Mouse (Mus musculus) adrenal gland, postnatal 36 days (tissue): Measurements from ENCODE around the gene Olfr1412. TPM values are rescaled to one million over a fixed set of nuclear protein-coding genes. Genes with fewer than 3 reads are reported as not detected.

ENCODE experiments used
- DNase-seq, 2 experiments: peaks; one replicate each; pipeline ENCODE4 v3.0.0; 2021; ENCODE audit warnings: mixed read lengths in 1 of 2
- long read RNA-seq, 2 experiments: library from polyadenylated mRNA; stranded (forward); transcript quantifications; one replicate each; pipeline ENCODE4 v2.0.0; 2021; ENCODE audit warnings: borderline sequencing depth in 2 of 2
- total RNA-seq, 2 experiments: library from RNA; stranded (reverse); gene quantifications; 2 replicates each; pipeline ENCODE4 v1.2.3; 2021

Gene Olfr1412
- total RNA-seq: not detected
- long read RNA-seq, experiment 1: 0 reads
- long read RNA-seq, experiment 2: 0 reads

- DNase-seq: no peak
Measured at GRCm38 (mm10) chr1:92585479-92585878, at the start of gene Olfr1412. Olfr1412 (plus strand) TSS chr1:92585779.

DNA sequence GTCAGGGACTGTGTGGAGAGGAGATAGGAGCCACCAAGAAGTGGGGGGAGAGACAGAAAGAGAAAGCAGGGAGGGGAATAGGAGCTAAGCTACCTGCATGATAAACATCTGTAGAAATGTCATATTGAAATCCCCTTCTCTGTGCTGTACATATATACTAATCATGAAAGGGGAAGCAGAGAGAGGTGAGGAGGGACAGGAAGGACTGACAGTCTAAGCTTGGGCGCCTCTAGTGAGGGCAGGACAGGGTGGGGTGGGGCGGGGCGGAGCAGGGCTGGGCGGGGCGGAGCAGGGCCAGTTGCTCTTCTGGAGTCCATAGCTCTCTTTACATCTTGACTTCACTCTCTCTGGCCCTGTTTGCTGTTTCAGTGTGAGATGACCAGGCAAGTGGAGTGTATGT is 48.6 kb upstream of the Olfr1412 start:
- no peak for DNase-seq

- DNase-seq: no peak
Measured at GRCm38 (mm10) chr1:92539071-92539470, 46.5 kb upstream of the Olfr1412 start.

GRCm38 (mm10) chr1:92545929-92546328 is 39.6 kb upstream of the Olfr1412 start:
- DNase-seq: peak; percentile 13 to 22

- no peak for DNase-seq
Measured at GRCm38 (mm10) chr1:92571022-92571421, 14.6 kb upstream of the Olfr1412 start, which contains the start of gene Olfr1413. Olfr1413 (plus strand) TSS chr1:92571322.

- no peak for DNase-seq
Measured at GRCm38 (mm10) chr1:92594111-92594510, 8.5 kb downstream of the Olfr1412 start, which contains the start of gene Olfr1411. Olfr1411 (plus strand) TSS chr1:92594411.

GRCm38 (mm10) chr1:92596019-92596418 is 10.4 kb downstream of the Olfr1412 start:
- no peak for DNase-seq

- DNase-seq: no peak
Measured at GRCm38 (mm10) chr1:92605482-92605881, 19.9 kb downstream of the Olfr1412 start, which contains the start of gene Olfr1410. Olfr1410 (plus strand) TSS chr1:92605782.

- DNase-seq: no peak
Measured at GRCm38 (mm10) chr1:92607711-92608110, 22.1 kb downstream of the Olfr1412 start.

GRCm38 (mm10) chr1:92611008-92611407 is 25.4 kb downstream of the Olfr1412 start:
- DNase-seq: peak; percentile 38 to 59

GRCm38 (mm10) chr1:92613175-92613574 is 27.6 kb downstream of the Olfr1412 start:
- no peak for DNase-seq

- no peak for DNase-seq
Measured at GRCm38 (mm10) chr1:92614516-92614915, 28.9 kb downstream of the Olfr1412 start.

GRCm38 (mm10) chr1:92616046-92616445 is 30.5 kb downstream of the Olfr1412 start:
- no peak for DNase-seq

DNA sequence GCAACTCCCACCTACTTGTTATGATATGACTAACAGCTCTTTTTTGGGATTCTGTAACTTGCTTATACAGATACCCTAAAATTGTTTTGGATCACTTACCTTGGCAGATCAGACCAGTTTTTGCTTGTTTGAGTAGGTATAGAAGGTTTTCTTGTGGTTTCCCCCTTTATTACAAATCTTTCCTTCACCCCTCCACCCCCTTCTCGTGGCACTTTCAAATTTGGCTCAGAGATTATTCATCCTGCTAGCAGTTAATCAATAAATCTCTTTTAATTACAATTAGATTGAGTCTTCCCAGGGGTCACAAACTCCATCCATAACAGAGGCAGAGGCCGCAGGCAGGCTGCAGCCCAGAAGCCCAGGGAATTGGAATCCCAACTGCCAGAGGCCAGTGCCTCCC is 31.9 kb downstream of the Olfr1412 start, which contains the start of gene Olfr12:
Olfr12 (plus strand) TSS at position 301 of the 400 bp plus-strand sequence.
- no peak for DNase-seq

- DNase-seq: peak; percentile 89 to 93
Measured at GRCm38 (mm10) chr1:92618360-92618759, 32.8 kb downstream of the Olfr1412 start.

DNA sequence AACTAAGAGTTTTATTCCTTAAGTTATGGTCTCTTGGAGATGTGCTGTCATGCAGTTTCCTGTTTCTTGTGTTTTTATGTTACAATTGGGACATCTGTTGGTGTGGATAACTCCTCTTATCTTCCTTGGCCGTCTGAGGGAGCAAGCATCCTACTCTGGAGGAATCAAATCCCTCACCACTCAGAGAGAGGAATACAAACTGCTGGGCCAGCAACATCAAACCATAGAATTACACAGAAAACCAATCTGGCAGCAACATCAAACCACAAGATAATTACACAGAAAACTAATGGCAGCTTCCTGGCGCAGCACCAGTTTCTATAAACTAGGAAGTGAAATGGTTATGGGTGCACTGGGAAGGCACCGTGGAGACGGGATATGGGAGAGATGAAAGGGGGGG is 42.6 kb downstream of the Olfr1412 start:
- no peak for DNase-seq

DNA sequence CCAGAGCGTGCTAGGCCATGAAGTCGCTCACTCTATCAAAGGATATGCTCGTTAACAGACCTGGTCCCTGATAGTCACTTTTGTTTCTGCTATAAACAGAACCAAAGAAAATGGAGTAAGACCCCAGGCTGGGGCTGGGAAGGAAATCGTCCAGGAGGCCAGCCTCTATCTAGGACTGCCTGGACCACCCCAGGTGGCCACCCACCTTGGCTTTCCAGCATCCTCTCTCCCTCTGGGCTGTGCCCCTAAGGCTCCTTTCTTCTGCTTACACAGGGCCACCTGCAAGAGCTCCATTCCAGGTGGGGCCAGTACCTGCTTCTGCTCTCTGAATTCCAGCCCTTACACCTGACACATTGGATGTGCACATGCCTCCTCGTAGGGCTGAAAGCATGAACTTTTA is 46.6 kb downstream of the Olfr1412 start:
- no peak for DNase-seq

DNA sequence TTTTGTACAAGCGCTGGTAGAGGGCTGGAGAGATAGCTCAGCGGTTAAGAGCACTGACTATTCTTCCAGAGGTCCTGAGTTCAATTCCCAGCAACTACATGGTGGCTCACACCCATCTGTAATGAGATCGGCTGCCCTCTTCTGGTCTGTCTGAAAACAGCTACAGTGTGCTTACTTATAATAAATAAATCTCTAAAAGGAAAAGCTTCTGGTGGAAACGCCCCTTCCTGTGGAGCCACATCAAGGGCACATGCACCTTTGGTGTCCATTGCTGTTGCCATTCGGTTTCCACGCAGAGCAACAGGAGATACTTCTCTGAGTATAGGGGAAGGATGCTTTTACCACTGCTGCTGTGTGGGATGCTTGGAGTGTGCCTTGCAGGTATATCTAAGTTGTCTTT is 47.4 kb downstream of the Olfr1412 start:
- DNase-seq: no peak

DNA sequence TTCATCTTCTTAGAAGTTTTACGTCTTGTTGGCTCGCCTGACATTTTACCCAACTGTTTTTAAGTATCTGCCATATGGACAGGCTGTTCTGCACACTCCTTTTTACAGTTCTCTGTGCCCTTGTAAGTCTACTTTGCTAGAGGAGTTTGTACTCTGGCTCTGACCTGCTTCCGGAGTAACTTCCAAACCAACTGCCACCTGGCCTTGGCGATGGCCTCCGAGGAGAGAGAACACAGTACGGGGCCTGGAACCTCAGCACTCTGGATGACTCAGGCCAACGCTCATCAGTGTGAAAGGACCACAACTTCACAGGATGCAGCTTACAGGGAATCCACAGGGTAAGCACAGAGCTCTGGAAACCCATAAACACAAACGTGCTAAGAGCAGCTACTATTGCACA is 48.1 kb downstream of the Olfr1412 start:
- DNase-seq: peak in 1 of 2 experiments; percentile 37

DNA sequence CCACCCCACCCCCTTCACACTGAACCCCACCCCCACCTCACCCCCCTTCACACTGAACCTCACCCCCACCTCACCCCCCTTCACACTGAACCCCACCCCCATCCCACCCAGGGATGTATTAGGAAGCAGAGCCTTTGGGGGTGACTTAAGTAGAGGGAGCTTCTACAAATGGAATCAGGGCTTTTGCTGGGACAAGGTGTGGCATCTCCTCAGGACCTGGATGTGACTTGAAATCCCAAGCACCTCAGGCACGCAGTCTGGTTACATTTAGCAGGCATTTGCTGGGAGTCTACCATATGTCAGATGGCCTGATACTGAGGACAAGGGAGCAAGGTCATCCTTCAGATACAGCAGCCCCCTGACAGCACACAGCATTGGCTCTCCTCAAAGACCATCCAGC is 49.0 kb downstream of the Olfr1412 start:
- no peak for DNase-seq

- no peak for DNase-seq
Measured at GRCm38 (mm10) chr1:92634976-92635599, 49.5 kb downstream of the Olfr1412 start.

GRCm38 (mm10) chr1:92636015-92636414 is 50.4 kb downstream of the Olfr1412 start:
- no peak for DNase-seq

DNA sequence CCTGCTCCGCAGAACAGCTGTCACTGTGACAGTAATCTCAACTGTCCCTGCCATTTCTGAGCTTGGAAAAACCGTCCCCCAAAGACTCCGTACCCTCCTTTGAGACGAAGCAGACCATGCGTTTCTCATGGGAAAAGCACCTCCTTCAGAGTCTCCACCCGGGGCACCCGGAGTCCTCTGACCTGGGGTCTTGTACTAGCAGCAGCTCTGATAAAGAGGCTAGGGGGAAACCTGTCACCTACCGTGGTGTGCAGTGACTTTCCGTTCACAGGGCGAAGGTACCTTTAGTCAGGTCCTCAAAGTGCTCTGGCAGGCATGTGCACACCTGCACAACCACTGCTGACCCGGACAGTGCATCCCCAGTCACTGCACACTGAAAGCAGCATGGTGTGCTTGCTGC is 51.1 kb downstream of the Olfr1412 start:
- DNase-seq: no peak
